Mouse (Mus musculus) adrenal gland, postnatal 14 days (tissue): ENCODE data around the gene Rdh9. TPM values are rescaled to one million over a fixed set of nuclear protein-coding genes. Genes with fewer than 3 reads are reported as not detected.

Experiments used
- DNase-seq: peaks from one replicate; pipeline ENCODE4 v3.0.0; 2021; ENCODE audit warnings: mixed read lengths
- long read RNA-seq, 2 experiments: library from polyadenylated mRNA; stranded (forward); transcript quantifications; one replicate each; pipeline ENCODE4 v2.0.0; 2021
- total RNA-seq: library from RNA; stranded (reverse); gene quantifications from 2 replicates; pipeline ENCODE4 v1.2.3, GENCODE M21; 2021

Rdh9 gene
- 1.5 and 21.4 TPM in 2 replicates for total RNA-seq
- long read RNA-seq, experiment 1, partial matches to known transcripts, result 1 of 3 reads
- long read RNA-seq, experiment 1, other reads (novel, unspliced or antisense), result 2 of 3 reads
- long read RNA-seq, experiment 2, transcript Rdh9-201 (4 exons, 2,698 nt), result major isoform, 13 of 27 reads
- long read RNA-seq, experiment 2, partial matches to known transcripts, result 0 of 27 reads
- long read RNA-seq, experiment 2, other reads (novel, unspliced or antisense), result 13 of 27 reads

DNA sequence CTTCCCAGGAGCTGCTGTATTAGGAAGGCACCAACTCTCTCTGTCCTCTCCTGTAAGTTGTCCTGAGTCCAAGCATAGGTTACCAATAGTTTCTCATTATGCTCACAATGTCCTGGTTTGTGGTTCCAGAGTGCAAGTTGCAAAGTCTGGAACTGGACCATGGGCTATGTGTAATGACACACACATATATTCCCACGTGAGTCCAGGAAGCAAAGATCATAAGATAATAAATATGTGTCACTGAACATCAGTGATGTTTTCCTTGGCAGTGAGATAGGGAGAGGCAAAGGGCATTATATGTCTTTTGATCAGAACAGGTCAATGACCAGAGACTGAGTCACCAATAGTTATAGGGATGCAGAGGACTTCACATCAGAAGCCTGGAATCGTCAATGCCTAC lies at the start of gene Rdh9:
TSS of gene Rdh9 (plus strand) at position 376 of the 400 bp plus-strand sequence.
- DNase-seq, result no peak

DNA sequence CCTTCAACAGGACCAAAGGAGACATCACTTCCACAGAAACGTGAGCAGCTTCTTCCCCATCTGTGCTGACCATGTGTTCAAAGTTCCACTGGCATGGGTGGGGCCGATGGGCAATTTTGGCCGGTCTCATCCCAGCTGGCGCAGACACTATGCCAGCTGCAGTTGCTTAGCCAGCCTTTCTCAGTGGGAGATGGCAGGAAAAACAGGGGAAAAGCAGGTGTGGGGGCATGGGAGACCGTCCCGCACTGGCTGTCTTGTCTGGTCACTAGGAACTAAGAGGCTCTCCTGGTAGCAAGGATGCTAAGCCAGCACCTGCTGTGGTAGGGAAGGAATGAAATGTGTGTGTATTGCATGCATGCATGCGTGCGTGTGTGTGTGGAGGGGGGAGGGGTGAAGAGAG lies 47.7 kb upstream of the Rdh9 start:
- no peak for DNase-seq

DNA sequence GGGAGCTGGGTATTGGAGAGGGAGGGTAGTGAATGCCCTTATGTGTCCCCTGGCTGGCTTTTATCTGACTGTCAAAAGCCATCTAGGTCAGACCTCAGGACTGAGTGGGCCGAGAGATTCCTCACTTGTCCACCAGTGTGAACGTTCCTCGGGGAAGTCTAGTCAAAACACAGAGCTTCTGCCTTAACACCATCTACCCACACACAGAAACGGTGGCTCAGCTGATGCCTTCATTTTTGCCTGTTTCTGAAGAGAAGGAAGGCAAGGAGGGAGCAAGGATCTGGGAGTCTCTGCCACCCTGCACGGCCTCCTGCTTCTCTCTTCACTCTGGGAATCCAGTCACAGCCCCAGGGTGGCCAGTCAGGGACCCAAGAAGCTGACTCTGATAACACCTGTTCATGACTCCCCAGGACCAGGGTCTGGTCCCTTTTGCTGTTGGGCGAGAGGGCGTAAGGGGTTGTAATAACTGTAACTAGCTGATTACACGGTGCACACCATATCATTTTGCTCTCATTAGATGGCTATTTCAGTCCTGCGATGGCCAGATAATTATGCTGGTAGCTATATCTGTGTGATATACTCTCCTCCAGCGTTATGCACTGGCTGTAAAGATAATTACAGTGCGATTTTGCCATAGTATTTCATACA lies 45.8 kb upstream of the Rdh9 start:
- DNase-seq, result no peak

DNA sequence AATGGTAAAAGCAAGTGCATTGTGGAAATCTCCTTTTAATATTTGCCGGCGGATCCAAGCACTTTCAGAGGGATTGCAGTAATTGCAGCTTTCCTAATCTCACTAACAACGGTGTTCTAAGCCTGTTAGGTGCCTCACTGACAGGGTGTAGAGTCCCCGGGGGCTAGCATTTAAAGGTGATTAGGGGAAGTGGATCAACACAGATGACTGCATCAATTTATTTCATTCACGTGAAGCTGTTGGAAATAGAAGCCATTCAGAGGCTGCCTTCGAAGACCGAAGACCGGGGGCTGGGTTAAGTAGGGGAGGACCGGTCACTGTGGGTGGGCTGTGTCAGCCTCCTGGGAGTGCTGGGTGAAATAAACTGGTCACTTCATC lies 45.3 kb upstream of the Rdh9 start:
- no peak for DNase-seq

DNA sequence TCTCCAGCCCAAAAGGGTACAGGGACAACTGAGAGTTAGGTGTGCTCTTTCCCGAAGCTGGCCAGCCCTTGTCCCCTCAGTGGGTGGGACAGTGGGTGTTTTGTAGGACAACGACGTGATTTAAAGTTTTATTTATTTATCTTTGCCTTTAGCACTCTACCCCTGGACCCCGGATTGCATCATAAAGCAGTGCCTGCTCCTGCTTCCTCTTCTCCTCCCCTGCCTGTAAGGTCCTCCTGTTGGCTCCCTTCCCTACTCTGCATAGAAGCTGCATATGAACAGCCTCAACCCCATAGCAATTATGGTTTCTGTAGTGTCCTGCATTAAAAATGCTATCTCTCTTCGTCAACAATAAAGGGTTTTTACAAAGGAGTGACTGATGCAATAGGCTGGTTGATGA lies 44.8 kb upstream of the Rdh9 start:
- no peak for DNase-seq

DNA sequence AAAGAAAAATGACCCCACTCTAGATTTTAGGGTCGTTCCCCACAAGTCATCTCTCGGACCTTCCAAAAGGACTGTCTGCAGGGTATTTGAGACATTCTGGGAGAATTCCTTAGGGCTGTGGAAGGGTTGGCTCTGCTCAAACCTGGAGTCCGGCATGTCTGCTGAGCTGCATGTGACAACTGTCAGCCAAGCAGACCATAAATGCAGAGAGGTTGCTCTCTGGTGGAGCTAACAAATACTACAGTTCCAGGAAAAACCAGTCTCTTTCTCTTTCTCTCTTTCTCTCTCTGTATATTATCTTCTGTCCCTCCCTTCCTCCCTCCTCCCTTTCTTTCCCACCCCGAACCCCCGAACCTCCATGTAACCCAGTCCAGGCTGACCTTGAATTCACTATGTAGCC lies 41.8 kb upstream of the Rdh9 start:
- DNase-seq, result peak; percentile 51

DNA sequence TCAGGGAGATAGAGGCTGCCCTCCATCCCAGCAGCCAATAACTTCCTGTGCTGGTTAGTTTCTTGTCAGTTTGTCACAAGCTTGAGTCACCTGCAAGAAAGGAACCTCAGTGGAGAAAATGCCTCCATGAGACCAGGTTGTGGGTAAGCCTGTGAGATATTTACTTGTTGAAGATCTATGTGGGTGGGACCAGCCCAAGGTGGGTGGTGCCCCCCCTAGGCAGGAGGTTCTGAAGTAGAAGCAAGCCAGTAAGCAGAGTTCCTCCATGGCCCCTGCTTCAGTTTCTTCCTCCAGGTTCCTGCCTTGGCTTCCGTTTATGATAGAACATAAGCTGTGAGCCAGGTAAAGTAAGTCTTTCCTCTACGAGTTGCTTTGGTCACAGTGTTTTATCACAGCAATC lies 39.9 kb upstream of the Rdh9 start:
- DNase-seq, result no peak

DNA sequence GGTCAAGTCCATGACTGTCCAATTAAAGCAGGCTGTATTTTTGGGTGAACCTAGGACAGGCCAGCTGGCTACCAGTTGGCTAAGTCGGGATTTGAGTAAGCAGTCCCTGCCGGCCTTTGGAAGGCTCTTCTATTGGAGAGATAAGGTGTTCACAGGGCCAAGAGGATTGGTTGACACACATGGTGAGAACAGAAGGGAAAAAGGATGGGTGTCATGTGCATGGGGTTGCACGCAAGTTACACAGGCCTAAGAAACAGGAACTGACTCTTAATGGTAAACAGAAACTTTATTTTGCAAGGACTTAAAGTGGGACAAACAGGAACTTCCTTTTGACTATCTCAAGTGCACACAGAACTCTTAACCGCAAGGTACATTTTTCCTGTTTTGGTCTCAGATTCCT lies 39.3 kb upstream of the Rdh9 start:
- DNase-seq, result no peak

DNA sequence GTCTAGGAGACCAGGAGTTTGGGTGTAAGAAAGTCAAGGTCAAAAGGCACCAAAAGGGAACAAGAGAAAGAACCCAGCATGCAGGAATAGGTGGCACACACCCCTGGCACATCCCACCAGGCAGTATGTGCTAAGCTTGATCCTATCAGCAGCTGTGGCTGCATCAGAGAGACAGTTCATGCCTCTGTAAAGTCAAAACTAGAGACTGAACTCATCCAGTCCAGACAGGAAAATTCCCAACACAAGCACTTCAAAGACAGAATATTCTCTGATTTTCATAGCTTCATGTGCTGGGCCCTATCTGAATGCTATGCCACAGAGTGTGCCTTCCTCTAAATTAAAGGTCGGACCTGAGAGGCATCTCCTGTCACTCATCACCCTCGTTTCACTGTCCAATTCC lies 38.6 kb upstream of the Rdh9 start:
- DNase-seq, result no peak

DNA sequence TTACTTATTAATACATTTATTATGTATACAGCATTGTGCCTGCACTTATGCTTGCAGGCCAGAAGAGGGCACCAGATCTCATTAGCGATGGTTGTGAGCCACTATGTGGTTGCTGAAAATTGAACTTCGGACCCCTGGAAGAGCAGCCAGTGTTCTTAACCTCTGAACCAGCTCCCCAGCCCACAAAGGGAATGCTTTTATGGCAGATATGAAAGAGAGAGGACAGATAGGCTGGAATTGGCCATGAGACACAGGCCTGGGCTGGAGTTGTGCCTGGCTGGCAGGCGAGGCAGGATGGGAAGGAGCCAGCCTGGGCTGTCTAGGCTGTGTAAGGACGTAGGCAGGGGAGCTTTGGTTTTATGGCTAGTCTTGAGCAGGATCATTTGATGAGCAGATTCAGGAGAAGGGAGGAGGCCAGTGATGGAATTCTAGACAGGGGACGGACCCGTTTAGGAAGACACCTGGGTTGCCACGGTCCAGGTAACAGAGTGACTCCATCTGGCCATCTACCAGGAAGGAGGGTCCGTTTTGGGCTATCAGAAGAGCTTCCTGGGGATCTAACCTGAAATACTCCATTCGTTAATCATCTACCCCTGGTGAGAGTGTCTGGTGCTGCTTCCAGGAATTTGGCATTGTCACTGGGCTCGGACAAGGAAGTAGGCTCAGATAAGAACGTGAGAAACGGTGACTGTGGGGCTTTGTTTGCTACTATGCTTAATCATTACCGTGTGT lies 37.9 kb upstream of the Rdh9 start:
- peak; percentile 66 for DNase-seq

DNA sequence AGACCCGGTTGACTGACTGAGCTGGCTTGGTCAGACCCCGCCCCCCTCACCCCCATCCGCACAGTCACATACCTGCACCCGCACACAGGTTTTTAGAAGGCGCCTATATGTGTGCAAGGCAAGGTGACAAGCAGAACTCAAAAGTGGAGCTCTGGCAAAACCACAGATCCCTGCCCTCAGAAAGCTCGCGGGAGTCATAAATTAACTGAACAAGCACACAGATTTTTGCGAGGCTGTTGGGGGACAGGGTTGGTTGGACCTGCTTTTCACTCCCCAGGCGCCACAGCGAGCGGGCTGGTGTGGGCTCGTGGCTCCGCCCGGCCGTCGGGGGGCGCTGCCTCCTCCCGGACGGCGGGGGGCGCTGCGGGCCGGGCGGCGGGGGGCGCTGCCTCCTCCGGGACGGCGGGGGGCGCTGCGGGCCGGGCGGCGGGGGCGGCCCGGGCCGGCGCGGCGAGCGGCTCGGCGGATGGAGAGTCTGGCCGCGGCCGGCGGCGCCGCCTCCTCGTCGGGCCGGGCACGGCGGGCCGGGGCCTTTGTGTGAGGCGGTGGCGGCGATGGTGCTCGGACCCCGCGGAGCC lies 37.0 kb upstream of the Rdh9 start, which contains the start of gene Zbtb39:
TSS of gene Zbtb39 (plus strand) at position 456 of the 578 bp plus-strand sequence.
- peak; percentile 93 for DNase-seq

DNA sequence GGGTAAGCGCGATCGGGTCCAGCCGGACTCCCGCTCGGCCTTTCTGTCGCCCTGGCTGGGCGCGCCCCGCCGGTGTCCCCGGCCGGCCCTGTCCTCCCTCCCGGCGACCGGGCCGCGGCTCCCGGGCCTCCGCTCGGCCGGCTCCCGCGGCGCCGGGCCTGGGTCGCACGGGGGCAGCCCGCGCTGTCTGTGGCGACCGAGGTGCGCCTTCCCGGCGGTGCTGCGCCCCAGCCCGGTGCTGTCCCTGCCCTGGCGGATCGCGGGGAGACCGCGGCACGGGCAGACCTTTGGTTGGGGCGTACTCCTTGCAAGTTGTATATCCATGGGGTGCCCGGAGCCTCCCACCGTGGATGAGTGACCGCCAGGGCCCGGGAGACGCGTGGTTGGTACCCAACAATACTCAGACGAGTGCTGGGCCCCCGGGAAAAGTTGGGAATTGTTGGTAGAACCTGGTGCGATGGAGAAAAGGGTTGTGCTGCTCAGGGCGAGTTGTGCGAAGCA lies 36.5 kb upstream of the Rdh9 start:
- peak; percentile 62 for DNase-seq

DNA sequence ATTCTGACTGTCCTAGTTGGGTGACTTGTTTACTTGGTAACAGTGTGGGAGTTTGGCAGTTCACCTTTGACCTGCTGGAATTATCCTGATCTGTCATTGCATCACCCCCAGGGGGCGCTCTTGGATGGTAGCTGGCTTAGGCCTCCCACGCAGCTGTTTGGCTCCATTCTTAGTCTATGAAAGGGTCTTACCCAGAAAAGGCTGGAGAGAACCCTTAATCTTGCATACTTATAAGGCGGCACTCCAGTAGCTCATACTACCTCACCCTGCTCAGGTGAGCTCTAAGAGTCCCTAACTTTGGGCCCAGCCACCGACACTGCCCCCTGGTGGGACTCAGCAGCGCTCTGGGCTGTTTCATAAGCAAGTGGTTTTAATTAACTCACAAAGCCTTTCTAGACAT lies 31.5 kb upstream of the Rdh9 start:
- DNase-seq, result peak; percentile 87

DNA sequence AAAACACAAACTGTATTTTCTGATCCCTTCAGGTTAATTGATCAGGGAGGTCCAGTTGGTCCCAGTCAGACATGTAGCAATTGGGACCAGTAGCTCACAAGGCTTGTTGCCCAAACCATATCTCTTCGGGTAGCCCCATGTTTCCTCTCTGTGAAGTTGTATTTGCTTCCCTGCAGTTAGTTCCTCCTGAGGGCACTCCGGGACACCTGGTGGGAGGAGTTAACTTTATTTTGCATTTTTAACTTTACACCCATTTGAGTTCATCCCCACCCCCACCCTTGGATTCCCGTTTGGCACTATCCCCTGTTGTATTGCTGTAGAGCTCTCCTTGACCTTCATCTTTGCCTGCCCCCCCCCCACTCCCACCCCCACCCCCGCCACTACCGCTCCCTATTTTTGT lies 30.3 kb upstream of the Rdh9 start:
- no peak for DNase-seq

DNA sequence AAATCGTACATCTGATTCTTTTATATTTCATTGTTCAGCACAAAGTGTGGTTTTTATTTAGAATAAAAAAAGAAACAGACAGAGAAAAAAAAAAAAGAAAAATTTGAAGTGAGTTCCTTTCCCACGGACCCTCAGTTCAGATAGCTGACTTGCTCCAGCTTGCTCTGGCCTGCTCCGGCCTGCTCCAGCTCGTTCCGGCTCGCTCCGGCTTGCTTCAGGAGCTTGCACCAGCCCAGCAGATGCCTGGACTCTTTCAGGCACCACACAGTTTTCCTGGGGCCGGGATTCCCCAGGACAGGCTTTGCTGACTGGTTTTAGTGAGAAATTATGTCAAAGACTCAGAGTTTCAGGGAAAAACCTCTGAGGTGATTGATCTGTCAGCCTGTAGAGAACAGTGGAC lies 28.9 kb upstream of the Rdh9 start:
- DNase-seq, result no peak

DNA sequence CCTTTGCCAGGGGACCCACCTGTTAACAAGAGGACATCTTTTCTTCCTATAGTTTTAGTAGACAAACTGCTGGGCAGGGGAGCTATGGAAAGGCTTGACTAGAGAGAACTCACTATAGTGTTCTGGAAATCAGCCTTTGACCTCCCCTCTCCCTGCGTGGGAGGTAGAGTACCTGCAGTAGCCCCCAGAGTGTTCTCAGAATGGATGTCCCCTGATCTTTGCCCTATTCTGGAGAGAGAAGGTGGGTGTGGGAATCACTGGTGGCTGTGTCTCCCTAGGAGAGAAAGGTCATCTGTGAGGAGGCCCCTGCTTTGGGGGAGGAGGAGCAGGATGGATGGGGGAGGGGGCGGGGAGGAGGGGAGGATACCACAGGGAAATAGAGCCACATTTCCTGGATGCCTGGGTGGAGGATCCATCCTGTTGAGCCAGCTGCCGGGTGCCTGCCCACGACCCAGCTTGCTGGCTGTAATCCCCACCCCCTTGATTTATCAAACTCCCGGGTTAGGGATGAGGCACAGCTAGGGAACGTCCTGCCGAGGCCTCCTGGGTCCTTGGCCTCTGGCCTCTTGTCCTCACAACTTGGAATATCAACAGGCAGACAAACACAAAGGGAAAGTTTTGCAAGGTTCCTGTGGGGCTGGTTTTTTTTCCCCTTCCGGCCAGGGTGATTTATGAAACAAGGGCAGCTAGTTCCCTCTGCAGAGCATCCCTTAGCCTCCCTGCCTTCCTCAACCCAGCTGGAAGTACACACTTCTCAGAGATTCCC lies 27.2 kb upstream of the Rdh9 start:
- DNase-seq, result peak; percentile 85

DNA sequence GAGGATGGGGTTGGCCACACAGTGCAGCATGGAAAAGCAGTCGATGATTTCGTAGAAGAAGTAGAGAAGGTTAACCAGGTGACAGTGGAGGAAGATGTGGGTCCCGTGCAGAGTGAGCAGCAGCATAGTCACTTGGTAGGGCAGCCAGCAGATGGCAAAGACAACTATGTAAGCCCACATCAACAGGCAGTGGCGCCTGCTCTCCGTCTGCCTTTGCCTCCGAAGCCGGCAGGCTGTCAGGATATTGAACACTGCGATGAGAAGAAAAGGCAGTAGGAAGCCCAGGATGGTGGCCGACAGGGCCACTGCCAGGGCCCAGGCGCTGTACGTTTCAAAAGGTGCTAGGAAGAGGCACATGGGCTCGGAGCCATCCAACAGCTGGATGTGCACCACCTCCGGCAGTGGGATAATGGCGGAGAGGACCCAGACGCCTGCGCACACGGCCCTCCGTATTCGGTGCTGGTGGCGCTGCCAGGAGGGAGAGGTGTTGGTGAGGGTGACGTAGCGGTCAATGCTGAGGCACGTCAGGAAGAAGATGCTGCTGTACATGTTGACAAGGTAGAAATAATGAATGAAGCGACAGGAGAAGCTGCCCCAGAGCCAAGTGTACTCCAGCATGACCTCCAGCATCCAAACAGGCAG lies 25.9 kb upstream of the Rdh9 start:
- no peak for DNase-seq

DNA sequence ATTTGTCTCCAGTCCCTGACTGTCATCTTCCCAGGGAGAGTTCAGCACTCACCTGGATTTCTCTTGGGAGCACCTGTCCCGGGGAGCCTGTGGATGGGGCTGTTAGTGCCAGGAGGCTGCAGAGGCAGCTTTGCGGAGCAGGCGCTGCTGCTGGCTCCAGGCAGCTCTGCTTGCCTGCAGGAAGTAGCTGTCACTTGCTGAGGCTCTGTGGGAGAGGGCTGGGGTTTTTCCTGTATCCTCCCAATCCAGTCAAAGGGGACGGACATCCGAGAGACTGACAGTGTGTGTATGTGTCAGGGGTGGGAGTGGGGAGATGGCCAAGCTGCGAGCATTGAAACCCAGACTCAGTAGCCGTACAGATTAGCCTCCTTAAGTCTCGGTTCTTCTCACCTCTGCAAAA lies 24.6 kb upstream of the Rdh9 start, which contains the start of gene Gpr182:
TSS of gene Gpr182 (minus strand) at position 185 of the 400 bp plus-strand sequence.
- DNase-seq, result peak; percentile 48

DNA sequence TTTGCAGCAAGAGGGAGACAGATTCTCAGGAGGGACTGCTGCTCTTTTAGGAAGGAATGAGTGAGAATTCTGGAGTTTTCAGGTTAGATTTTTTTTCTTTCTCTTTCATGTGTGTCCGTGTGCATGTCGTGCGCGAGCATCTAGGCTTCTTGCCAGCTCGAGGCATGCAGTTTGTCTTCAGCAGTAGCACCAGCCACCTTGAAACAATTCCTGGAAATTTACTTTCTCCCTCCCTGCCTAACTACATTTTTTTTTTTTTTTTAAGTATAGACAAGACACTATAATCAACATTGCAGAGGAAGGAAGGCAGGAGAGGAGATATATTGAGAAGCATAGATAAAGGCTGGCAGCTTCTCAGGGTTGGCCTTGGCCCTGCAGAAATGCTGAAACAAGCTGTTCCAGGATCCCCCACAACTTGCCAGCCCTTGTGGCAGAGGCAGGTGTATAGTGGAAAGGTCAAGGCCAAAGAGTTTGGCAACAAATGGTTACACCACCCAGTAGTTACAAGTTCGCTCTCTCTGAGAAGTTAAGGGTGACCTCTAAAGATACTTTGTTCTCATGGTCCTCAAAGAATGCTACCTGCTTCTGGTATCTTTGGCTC lies 21.5 kb upstream of the Rdh9 start:
- DNase-seq, result peak; percentile 77

DNA sequence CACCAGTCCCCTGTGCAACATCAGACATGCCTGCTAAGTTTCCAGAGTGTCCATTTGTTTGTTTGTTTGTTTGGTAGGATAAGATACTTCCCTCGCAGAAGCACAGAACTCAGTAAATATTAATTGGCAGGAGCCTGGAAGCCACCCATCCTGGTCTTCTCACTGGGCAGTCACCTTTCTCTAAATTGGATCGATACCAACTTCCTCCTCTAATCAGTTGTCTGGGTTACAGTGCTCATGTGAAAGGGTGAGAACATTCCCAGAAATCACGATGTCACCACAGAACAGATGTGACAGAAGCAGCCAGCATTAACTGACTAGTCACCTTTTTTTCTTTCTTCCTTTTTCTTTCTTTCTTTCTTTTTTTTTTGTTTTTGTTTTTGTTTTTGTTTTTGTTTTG lies 20.9 kb upstream of the Rdh9 start:
- no peak for DNase-seq

DNA sequence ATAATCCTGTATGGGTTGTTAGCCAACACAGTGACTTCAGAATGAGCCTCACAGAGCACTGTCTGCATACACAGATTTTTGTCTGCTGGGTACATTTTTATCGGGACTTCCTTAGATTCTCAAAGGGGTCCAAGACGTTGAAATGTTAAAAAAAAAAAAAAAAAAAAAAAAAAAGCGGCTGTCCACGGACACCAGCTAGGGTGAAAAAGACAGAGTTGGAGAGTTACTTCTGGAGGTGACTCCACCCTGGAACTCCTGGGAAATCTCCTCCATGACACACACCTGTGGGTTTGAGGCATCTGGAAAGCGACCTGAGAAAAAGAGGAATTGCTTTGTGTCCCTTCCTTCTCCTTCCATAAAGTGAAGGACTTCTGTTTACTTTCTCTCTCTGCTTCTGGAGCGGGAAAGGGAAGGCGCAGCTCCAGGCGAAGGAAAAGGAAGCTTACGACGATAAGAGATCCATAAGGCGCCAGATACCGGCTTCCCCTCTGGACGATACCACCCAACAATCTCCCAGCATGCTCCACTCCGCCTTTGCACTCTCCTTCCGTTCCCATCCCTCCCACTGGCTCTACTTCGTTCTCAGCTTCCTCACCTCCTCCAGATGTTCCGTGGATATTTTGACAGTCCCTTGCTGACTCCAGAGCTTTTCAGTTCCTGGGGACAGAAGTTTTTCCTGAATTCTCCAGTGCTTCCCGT lies 20.3 kb upstream of the Rdh9 start:
- no peak for DNase-seq
